In genomic region chr2:156882431-156883001, GRCm38 (mm10) we compare ENCODE assay signal across 11 mouse cellular contexts. TPM values are rescaled to one million over a fixed set of nuclear protein-coding genes. Genes with fewer than 3 reads are reported as not detected.
DNase-seq lines count a peak whose midpoint lies in the region; ATAC-seq and TF ChIP-seq lines count a peak whose summit lies in the region.
"Had no signal": no experiment of that assay in that cellular context is flagged by ENCODE, and none has a peak within 500 bp of the region (broad histone marks: within the 10 kb centered on the region; RNA-seq: fewer than 3 reads in every experiment).

No protein-coding gene starts in this region.

- TF ChIP-seq POLR2A in MEL (IDR thresholded peaks at IDR 0.05; ENCODE audit: control insufficient read depth in 1 of 2, insufficient read depth in 1 of 2, low read depth in 1 of 2, low read length in 2 of 2, poor library complexity in 1 of 2), result no peak
- peak; percentile 83 for TF ChIP-seq POLR2A in thymus, adult 2 months (IDR thresholded peaks at IDR 0.05; ENCODE audit: control insufficient read depth, extremely low read depth, insufficient read depth, low read length, poor library complexity)
- no peak for TF ChIP-seq POLR2A in cerebellum, adult 2 months (IDR thresholded peaks at IDR 0.05; ENCODE audit: borderline replicate concordance, insufficient read depth, low read length)

- no peak for TF ChIP-seq EP300 in heart, postnatal 0 days (IDR thresholded peaks at IDR 0.05; ENCODE audit: low read depth)
- peak; percentile 27 to 37; a peak in 3 of 4 replicates for TF ChIP-seq EP300 in MEL (IDR thresholded peaks at IDR 0.05; ENCODE audit: low read depth in 1 of 2, low read length in 2 of 2)

- DNase-seq in heart, postnatal 0 days (ENCODE audit: low spot score), result no peak
- DNase-seq in heart, postnatal 36 days, result no peak
- DNase-seq in MEL (ENCODE audit: low read depth, low spot score), result peak; percentile 78
- DNase-seq in liver, result peak; percentile 90
- peak; percentile 88 for DNase-seq in thymus, adult 2 months
- no peak for DNase-seq in cerebellum, adult 2 months
- DNase-seq in left cerebral cortex, postnatal 14 days (ENCODE audit: low spot score in 2 of 2), result no peak
- DNase-seq: gastrocnemius, adult 2 months; kidney, adult 11 months had no signal

- no peak overlapping the region for H3K9ac ChIP-seq in heart, postnatal 0 days (replicated peaks; ENCODE audit: low read depth, low read length)
- H3K9ac ChIP-seq in MEL (ENCODE audit: control insufficient read depth, low read depth, low read length, poor library complexity, severe bottlenecking), result peak overlapping the region; percentile 26
- no peak overlapping the region for H3K9ac ChIP-seq in forebrain, embryonic 12.5 days

- H3K79me2 ChIP-seq in MEL (ENCODE audit: control insufficient read depth, insufficient read depth, low read length, poor library complexity), result no peaks in the 10 kb centered on the region

- no peak for TF ChIP-seq CTCF in heart, postnatal 0 days (IDR thresholded peaks at IDR 0.05; ENCODE audit: low read depth)
- no peak for TF ChIP-seq CTCF in MEL (IDR thresholded peaks at IDR 0.05 in 2 of 3, conservative IDR thresholded peaks at IDR 0.05 in 1 of 3; ENCODE audit: control insufficient read depth in 1 of 3, insufficient read depth in 1 of 3, low read depth in 2 of 3, low read length in 3 of 3, poor library complexity in 1 of 3, severe bottlenecking in 1 of 3)
- 0 out of 2 replicates have a peak, but pooled peaks have one; percentile 14 for TF ChIP-seq CTCF in thymus, adult 2 months (IDR thresholded peaks at IDR 0.05; ENCODE audit: borderline replicate concordance, control insufficient read depth, extremely low read depth, insufficient read depth, low read length, poor library complexity)
- no peak for TF ChIP-seq CTCF in cerebellum, adult 2 months (IDR thresholded peaks at IDR 0.05; ENCODE audit: borderline replicate concordance, insufficient read depth, low read depth, low read length)

- peak overlapping the region; percentile 6; the same call in 1 of the 2 replicates for H3K27ac ChIP-seq in heart, postnatal 0 days (ENCODE audit: low read depth)
- H3K27ac ChIP-seq in MEL (ENCODE audit: control insufficient read depth, low read depth, low read length), result peak overlapping the region; percentile 46; the same call in 1 of the 2 replicates
- peak overlapping the region; percentile 94 for H3K27ac ChIP-seq in thymus, adult 2 months (ENCODE audit: control insufficient read depth, insufficient read depth, low read length)
- no peak overlapping the region for H3K27ac ChIP-seq in cerebellum, adult 2 months (ENCODE audit: insufficient read depth, low read length)
- H3K27ac ChIP-seq in forebrain, embryonic 12.5 days, result no peak overlapping the region
- H3K27ac ChIP-seq: gastrocnemius, adult 2 months; left cerebral cortex, adult 2 months had no signal

- H3K9me3 ChIP-seq in heart, postnatal 0 days (replicated peaks; ENCODE audit: control insufficient read depth, low read length), result no peaks in the 10 kb centered on the region
- no peaks in the 10 kb centered on the region for H3K9me3 ChIP-seq in MEL (replicated peaks; ENCODE audit: insufficient read depth, low read length)
- H3K9me3 ChIP-seq in forebrain, embryonic 12.5 days, result no peaks in the 10 kb centered on the region

- intact Hi-C loops in heart, postnatal 36 days (cut with DNase I), result no loop called here
- intact Hi-C loops in left cerebral cortex, postnatal 14 days (cut with DNase I), result no loop called here

- H3K4me3 ChIP-seq in heart, postnatal 0 days (ENCODE audit: low read depth, low read length), result no peak overlapping the region
- H3K4me3 ChIP-seq in MEL (ENCODE audit: control insufficient read depth in 1 of 2, insufficient read depth in 1 of 2, low read depth in 2 of 2, low read length in 2 of 2), result peak overlapping the region; percentile 1 to 43; a peak in 3 of 4 replicates
- H3K4me3 ChIP-seq in thymus, adult 2 months (ENCODE audit: control insufficient read depth, insufficient read depth, low read length), result peak overlapping the region; percentile 48
- no peak overlapping the region for H3K4me3 ChIP-seq in cerebellum, adult 2 months (replicated peaks; ENCODE audit: insufficient read depth, low read depth, low read length)
- H3K4me3 ChIP-seq in forebrain, embryonic 12.5 days (replicated peaks), result no peak overlapping the region
- H3K4me3 ChIP-seq: gastrocnemius, adult 2 months; left cerebral cortex, adult 2 months had no signal

- no peaks in the 10 kb centered on the region for H3K36me3 ChIP-seq in heart, postnatal 0 days (replicated peaks; ENCODE audit: control insufficient read depth, insufficient read depth, low read length)
- H3K36me3 ChIP-seq in MEL (ENCODE audit: control insufficient read depth in 1 of 2, insufficient read depth in 2 of 2, low read length in 2 of 2), result peaks cover 0 to 9% of the 10 kb centered on the region in 2 experiments; a peak in 2 of 4 replicates
- peaks cover 37% of the 10 kb centered on the region for H3K36me3 ChIP-seq in thymus, adult 2 months (ENCODE audit: control insufficient read depth, insufficient read depth, low read length)
- no peaks in the 10 kb centered on the region for H3K36me3 ChIP-seq in forebrain, embryonic 12.5 days (replicated peaks)

- no peak for TF ChIP-seq RAD21 in MEL (IDR thresholded peaks at IDR 0.05; ENCODE audit: low read depth, low read length)

- 33% methylated on average over 10 of the region's 10 CpGs for WGBS in heart, postnatal 0 days
- WGBS in thymus, adult 2 months, result 2% methylated on average over 10 of the region's 10 CpGs
- 75% methylated on average over 10 of the region's 10 CpGs for WGBS in cerebellum, adult 2 months
- 41% methylated on average over 10 of the region's 10 CpGs for whole genome bisulfite sequencing in forebrain, embryonic 12.5 days

- H3K4me1 ChIP-seq in heart, postnatal 0 days (ENCODE audit: control insufficient read depth, insufficient read depth), result no peaks in the 10 kb centered on the region
- H3K4me1 ChIP-seq in MEL (ENCODE audit: control insufficient read depth in 1 of 2, insufficient read depth in 2 of 2, low read length in 2 of 2), result peaks cover 2 to 39% of the 10 kb centered on the region in 2 experiments; a peak in 3 of 4 replicates
- H3K4me1 ChIP-seq in thymus, adult 2 months (replicated peaks; ENCODE audit: control insufficient read depth, insufficient read depth, low read length), result peaks cover 76% of the 10 kb centered on the region
- peaks cover 29% of the 10 kb centered on the region for H3K4me1 ChIP-seq in cerebellum, adult 2 months (ENCODE audit: control insufficient read depth, insufficient read depth, low read length)
- no peaks in the 10 kb centered on the region for H3K4me1 ChIP-seq in forebrain, embryonic 12.5 days

- H3K4me2 ChIP-seq in heart, postnatal 0 days (ENCODE audit: low read depth, low read length), result peak overlapping the region; percentile 16; the same call in 1 of the 2 replicates
- H3K4me2 ChIP-seq in forebrain, embryonic 12.5 days, result no peak overlapping the region

- no peaks in the 10 kb centered on the region for H3K27me3 ChIP-seq in heart, postnatal 0 days (ENCODE audit: control insufficient read depth, insufficient read depth, low read length)
- no peaks in the 10 kb centered on the region for H3K27me3 ChIP-seq in MEL (ENCODE audit: control insufficient read depth in 1 of 2, insufficient read depth in 2 of 2, low read length in 2 of 2)
- no peaks in the 10 kb centered on the region for H3K27me3 ChIP-seq in thymus, adult 2 months (ENCODE audit: control insufficient read depth, insufficient read depth, low read length)
- no peaks in the 10 kb centered on the region for H3K27me3 ChIP-seq in cerebellum, adult 2 months (ENCODE audit: control insufficient read depth, insufficient read depth, low read length)
- no peaks in the 10 kb centered on the region for H3K27me3 ChIP-seq in forebrain, embryonic 12.5 days

- ATAC-seq in heart, postnatal 0 days (ENCODE audit: insufficient read depth, low read depth), result no peak
- ATAC-seq in forebrain, embryonic 12.5 days (ENCODE audit: low FRiP score), result no peak

RNA-seq across cellular contexts. Expression of gene Sla2, which starts 4.5 kb away (rescaled TPM):
- total RNA-seq in heart, postnatal 0 days (2014; rRNA removed; ENCODE audit: low replicate concordance), result 1.5 TPM in 1 of 2 replicates, not detected in the other
- polyA plus RNA-seq in heart, postnatal 0 days (2015; fragmentation: Nextera tagmentation; extraction: Ambion mirVana), result 0.11 and 0.14 TPM in 2 replicates
- total RNA-seq in heart, postnatal 36 days (2021), result not detected
- total RNA-seq in MEL (2012; rRNA removed), result 7.7 and 9.0 TPM in 2 replicates
- under 1 TPM in 1 of 2 experiments, not detected in 1; 0.40 TPM for polyA plus RNA-seq in MEL (2012; ENCODE audit: insufficient read depth in 1 of 2, insufficient read length in 2 of 2, low read depth in 1 of 2, low replicate concordance in 2 of 2, missing spikeins in 1 of 2)
- polyA plus RNA-seq in thymus, adult 2 months (2012; rRNA removed), result 115 and 120 TPM in 2 replicates
- 0.06 and 0.07 TPM in 2 replicates for polyA plus RNA-seq in cerebellum, adult 2 months (2012; rRNA removed)
- under 1 TPM; 0.18 to 0.21 TPM for total RNA-seq in left cerebral cortex, postnatal 14 days (2021)
- polyA plus RNA-seq in forebrain, embryonic 12.5 days (2016; fragmentation: Nextera tagmentation; extraction: Ambion mirVana), result 0.17 and 0.23 TPM in 2 replicates
- total RNA-seq: gastrocnemius, adult 2 months had no signal

RNA-seq across cellular contexts. Expression of gene Rab5if, which starts 19.6 kb away (rescaled TPM):
- 155 and 219 TPM in 2 replicates for total RNA-seq in heart, postnatal 0 days (2014; rRNA removed; ENCODE audit: low replicate concordance)
- 186 and 188 TPM in 2 replicates for polyA plus RNA-seq in heart, postnatal 0 days (2015; fragmentation: Nextera tagmentation; extraction: Ambion mirVana)
- total RNA-seq in heart, postnatal 36 days (2021), result 100 to 1,000 TPM; 114 to 123 TPM
- 211 and 226 TPM in 2 replicates for total RNA-seq in MEL (2012; rRNA removed)
- 100 to 1,000 TPM; 263 to 315 TPM for polyA plus RNA-seq in MEL (2012; ENCODE audit: insufficient read depth in 1 of 2, insufficient read length in 2 of 2, low read depth in 1 of 2, low replicate concordance in 2 of 2, missing spikeins in 1 of 2)
- 113 and 160 TPM in 2 replicates for polyA plus RNA-seq in thymus, adult 2 months (2012; rRNA removed)
- 145 and 149 TPM in 2 replicates for polyA plus RNA-seq in cerebellum, adult 2 months (2012; rRNA removed)
- total RNA-seq in left cerebral cortex, postnatal 14 days (2021), result 100 to 1,000 TPM; 113 to 125 TPM
- 170 and 173 TPM in 2 replicates for polyA plus RNA-seq in forebrain, embryonic 12.5 days (2016; fragmentation: Nextera tagmentation; extraction: Ambion mirVana)

RNA-seq across cellular contexts. Expression of gene 4930518I15Rik, which starts 24.8 kb away (rescaled TPM):
- total RNA-seq in heart, postnatal 0 days (2014; rRNA removed; ENCODE audit: low replicate concordance), result 0.12 TPM in 1 of 2 replicates, not detected in the other
- polyA plus RNA-seq in heart, postnatal 0 days (2015; fragmentation: Nextera tagmentation; extraction: Ambion mirVana), result 3.2 and 3.8 TPM in 2 replicates
- 1 to 10 TPM in 1 of 2 experiments, under 1 TPM in 1; 0.65 to 1.1 TPM for total RNA-seq in heart, postnatal 36 days (2021)
- total RNA-seq in MEL (2012; rRNA removed), result 0.23 TPM in 1 of 2 replicates, not detected in the other
- under 1 TPM in 1 of 2 experiments, not detected in 1; 0.60 TPM for polyA plus RNA-seq in MEL (2012; ENCODE audit: insufficient read depth in 1 of 2, insufficient read length in 2 of 2, low read depth in 1 of 2, low replicate concordance in 2 of 2, missing spikeins in 1 of 2)
- 2.3 and 2.8 TPM in 2 replicates for polyA plus RNA-seq in thymus, adult 2 months (2012; rRNA removed)
- 5.4 and 5.8 TPM in 2 replicates for polyA plus RNA-seq in cerebellum, adult 2 months (2012; rRNA removed)
- 1 to 10 TPM; 1.3 to 1.9 TPM for total RNA-seq in left cerebral cortex, postnatal 14 days (2021)
- 8.6 and 11.8 TPM in 2 replicates for polyA plus RNA-seq in forebrain, embryonic 12.5 days (2016; fragmentation: Nextera tagmentation; extraction: Ambion mirVana)

RNA-seq across cellular contexts. Expression of gene Tgif2, which starts 42.7 kb away (rescaled TPM):
- total RNA-seq in heart, postnatal 0 days (2014; rRNA removed; ENCODE audit: low replicate concordance), result 19.7 and 28.3 TPM in 2 replicates
- 11.6 and 14.6 TPM in 2 replicates for polyA plus RNA-seq in heart, postnatal 0 days (2015; fragmentation: Nextera tagmentation; extraction: Ambion mirVana)
- total RNA-seq in heart, postnatal 36 days (2021), result under 1 TPM; 0.51 to 0.72 TPM
- total RNA-seq in MEL (2012; rRNA removed), result 15.2 and 16.9 TPM in 2 replicates
- polyA plus RNA-seq in MEL (2012; ENCODE audit: insufficient read depth in 1 of 2, insufficient read length in 2 of 2, low read depth in 1 of 2, low replicate concordance in 2 of 2, missing spikeins in 1 of 2), result 10 to 100 TPM in 1 of 2 experiments, not detected in 1; 43.3 TPM
- 28.7 and 37.2 TPM in 2 replicates for polyA plus RNA-seq in thymus, adult 2 months (2012; rRNA removed)
- 1.8 and 2.3 TPM in 2 replicates for polyA plus RNA-seq in cerebellum, adult 2 months (2012; rRNA removed)
- total RNA-seq in left cerebral cortex, postnatal 14 days (2021), result 1 to 10 TPM in 1 of 2 experiments, under 1 TPM in 1; 0.88 to 1.5 TPM
- polyA plus RNA-seq in forebrain, embryonic 12.5 days (2016; fragmentation: Nextera tagmentation; extraction: Ambion mirVana), result 88.3 and 89.3 TPM in 2 replicates

Comparison
In these comparisons a context has a peak if more than half of its experiments do, and no peak if none do; other contexts are left out.
1. DNase-seq: peak in MEL (single experiment), liver (single experiment) and thymus, adult 2 months (single experiment); none in heart, postnatal 0 days (single experiment), heart, postnatal 36 days (0 of 2), cerebellum, adult 2 months (0 of 2) and left cerebral cortex, postnatal 14 days (0 of 2).
2. H3K27ac ChIP-seq: peak in heart, postnatal 0 days (single experiment), MEL (single experiment) and thymus, adult 2 months (single experiment); none in cerebellum, adult 2 months (single experiment) and forebrain, embryonic 12.5 days (single experiment).
3. H3K4me3 ChIP-seq: peak in MEL (2 of 2) and thymus, adult 2 months (single experiment); none in heart, postnatal 0 days (single experiment), cerebellum, adult 2 months (single experiment) and forebrain, embryonic 12.5 days (single experiment).
4. RNA of gene Sla2, which starts 4.5 kb away (polyA plus RNA-seq): 115 to 120 TPM in thymus, adult 2 months; 0.40 TPM in MEL, 0.17 to 0.23 TPM in forebrain, embryonic 12.5 days, 0.11 to 0.14 TPM in heart, postnatal 0 days and 0.06 to 0.07 TPM in cerebellum, adult 2 months; every median in the first group is over 10 times any median in the second.